ENCODE assay signal across 16 mouse cellular contexts in genomic region chr9:85409974-85410506, GRCm38 (mm10).
A peak's percentile ranks its signal among the peaks of the same experiment; 100 is the strongest.
DNase-seq lines count a peak whose midpoint lies in the region; ATAC-seq and TF ChIP-seq lines count a peak whose summit lies in the region.
"Had no signal": no experiment of that assay in that cellular context is flagged by ENCODE, and none has a peak within 500 bp of the region (broad histone marks: within the 10 kb centered on the region; RNA-seq: fewer than 3 reads in every experiment).

No protein-coding gene starts in this region.

- H3K9me3 ChIP-seq in heart, embryonic 11.5 days (replicated peaks; ENCODE audit: control insufficient read depth, low read length), result no peaks in the 10 kb centered on the region
- no peaks in the 10 kb centered on the region for H3K9me3 ChIP-seq in heart, postnatal 0 days (replicated peaks; ENCODE audit: control insufficient read depth, low read length)
- H3K9me3 ChIP-seq in MEL (replicated peaks; ENCODE audit: insufficient read depth, low read length), result no peaks in the 10 kb centered on the region
- H3K9me3 ChIP-seq: embryonic facial prominence, embryonic 10.5 days; forebrain, embryonic 15.5 days; limb, embryonic 15.5 days; liver, embryonic 15.5 days had no signal

- H3K79me2 ChIP-seq in MEL (ENCODE audit: control insufficient read depth, insufficient read depth, low read length, poor library complexity), result no peaks in the 10 kb centered on the region

- TF ChIP-seq POLR2A in MEL (IDR thresholded peaks at IDR 0.05; ENCODE audit: control insufficient read depth in 1 of 2, insufficient read depth in 1 of 2, low read depth in 1 of 2, low read length in 2 of 2, poor library complexity in 1 of 2), result no peak

- no peak overlapping the region for H3K4me3 ChIP-seq in heart, embryonic 11.5 days (ENCODE audit: low read depth, low read length)
- H3K4me3 ChIP-seq in heart, postnatal 0 days (ENCODE audit: low read depth, low read length), result no peak overlapping the region
- H3K4me3 ChIP-seq in MEL (ENCODE audit: control insufficient read depth in 1 of 2, insufficient read depth in 1 of 2, low read depth in 2 of 2, low read length in 2 of 2), result no peak overlapping the region
- H3K4me3 ChIP-seq: embryonic facial prominence, embryonic 10.5 days; forebrain, embryonic 15.5 days; limb, embryonic 15.5 days; liver, embryonic 15.5 days had no signal

- TF ChIP-seq RAD21 in MEL (IDR thresholded peaks at IDR 0.05; ENCODE audit: low read depth, low read length), result no peak

- 28% methylated on average over 4 of the region's 4 CpGs for WGBS in heart, embryonic 11.5 days (ENCODE audit: insufficient replicate concordance)
- 37% methylated on average over 4 of the region's 4 CpGs for WGBS in heart, postnatal 0 days

- peak overlapping the region; percentile 39 for H3K4me2 ChIP-seq in heart, embryonic 11.5 days
- H3K4me2 ChIP-seq in heart, postnatal 0 days (ENCODE audit: low read depth, low read length), result 0 out of 2 replicates have a peak overlapping the region, but pooled peaks have one; percentile 1
- H3K4me2 ChIP-seq: forebrain, embryonic 15.5 days; midbrain, embryonic 11.5 days had no signal

- H3K27me3 ChIP-seq in heart, embryonic 11.5 days (ENCODE audit: control insufficient read depth, insufficient read depth, low read length), result no peaks in the 10 kb centered on the region
- no peaks in the 10 kb centered on the region for H3K27me3 ChIP-seq in heart, postnatal 0 days (ENCODE audit: control insufficient read depth, insufficient read depth, low read length)
- no peaks in the 10 kb centered on the region for H3K27me3 ChIP-seq in MEL (ENCODE audit: control insufficient read depth in 1 of 2, insufficient read depth in 2 of 2, low read length in 2 of 2)
- H3K27me3 ChIP-seq: forebrain, embryonic 15.5 days; limb, embryonic 15.5 days; liver, embryonic 15.5 days had no signal

- peak overlapping the region; percentile 46 for H3K27ac ChIP-seq in heart, embryonic 11.5 days (ENCODE audit: low read depth, low read length)
- 0 out of 2 replicates have a peak overlapping the region, but pooled peaks have one; percentile 31 for H3K27ac ChIP-seq in heart, postnatal 0 days (ENCODE audit: low read depth)
- no peak overlapping the region for H3K27ac ChIP-seq in MEL (ENCODE audit: control insufficient read depth, low read depth, low read length)
- H3K27ac ChIP-seq: embryonic facial prominence, embryonic 10.5 days; forebrain, embryonic 15.5 days; hindbrain, postnatal 0 days; liver, embryonic 15.5 days; macrophage had no signal

- peaks cover 16% of the 10 kb centered on the region for H3K4me1 ChIP-seq in heart, embryonic 11.5 days (ENCODE audit: control insufficient read depth, insufficient read depth, low read length)
- peaks cover 25% of the 10 kb centered on the region for H3K4me1 ChIP-seq in heart, postnatal 0 days (ENCODE audit: control insufficient read depth, insufficient read depth)
- H3K4me1 ChIP-seq in MEL (ENCODE audit: control insufficient read depth in 1 of 2, insufficient read depth in 2 of 2, low read length in 2 of 2), result peaks cover 0 to 4% of the 10 kb centered on the region in 2 experiments; a peak in 2 of 4 replicates
- H3K4me1 ChIP-seq: embryonic facial prominence, embryonic 10.5 days had no signal

- no peak for DNase-seq in heart, adult 9 months (ENCODE audit: low spot score in 2 of 2)
- no peak for DNase-seq in heart, postnatal 0 days (ENCODE audit: low spot score)
- no peak for DNase-seq in heart, postnatal 4 days
- no peak for DNase-seq in MEL (ENCODE audit: low read depth, low spot score)
- DNase-seq in cerebellum, adult 8-10 months, result no peak
- DNase-seq: thymus, postnatal 36 days had no signal

- H3K9ac ChIP-seq in heart, embryonic 11.5 days (ENCODE audit: low read depth, low read length), result no peak overlapping the region
- no peak overlapping the region for H3K9ac ChIP-seq in heart, postnatal 0 days (replicated peaks; ENCODE audit: low read depth, low read length)
- no peak overlapping the region for H3K9ac ChIP-seq in MEL (ENCODE audit: control insufficient read depth, low read depth, low read length, poor library complexity, severe bottlenecking)
- H3K9ac ChIP-seq: forebrain, embryonic 15.5 days; limb, embryonic 15.5 days; liver, embryonic 15.5 days had no signal

- no peak for TF ChIP-seq EP300 in heart, postnatal 0 days (IDR thresholded peaks at IDR 0.05; ENCODE audit: low read depth)
- peak; percentile 24 to 33; a peak in 1 of 4 replicates for TF ChIP-seq EP300 in MEL (IDR thresholded peaks at IDR 0.05; ENCODE audit: low read depth in 1 of 2, low read length in 2 of 2)

- ATAC-seq in heart, embryonic 11.5 days (replicated peaks; ENCODE audit: insufficient number of reproducible peaks, low FRiP score, low TSS enrichment), result no peak
- no peak for ATAC-seq in heart, postnatal 0 days (ENCODE audit: insufficient read depth, low read depth)
- ATAC-seq in megakaryocyte progenitor cell, adult 5-6 weeks (replicated peaks; ENCODE audit: poor library complexity), result 0 out of 2 replicates have a peak, but pooled peaks have one; percentile 13
- no peak for ATAC-seq in cerebellum, adult (ENCODE audit: insufficient number of reproducible peaks, low FRiP score, low TSS enrichment)

- H3K36me3 ChIP-seq in heart, embryonic 11.5 days (ENCODE audit: control insufficient read depth, insufficient read depth, low read length), result no peaks in the 10 kb centered on the region
- H3K36me3 ChIP-seq in heart, postnatal 0 days (replicated peaks; ENCODE audit: control insufficient read depth, insufficient read depth, low read length), result no peaks in the 10 kb centered on the region
- H3K36me3 ChIP-seq in MEL (ENCODE audit: control insufficient read depth in 1 of 2, insufficient read depth in 2 of 2, low read length in 2 of 2), result peaks cover 0 to 2% of the 10 kb centered on the region in 2 experiments; a peak in 1 of 4 replicates
- H3K36me3 ChIP-seq: embryonic facial prominence, embryonic 10.5 days; forebrain, embryonic 15.5 days; limb, embryonic 15.5 days; liver, embryonic 15.5 days had no signal

- TF ChIP-seq CTCF in heart, postnatal 0 days (IDR thresholded peaks at IDR 0.05; ENCODE audit: low read depth), result no peak
- no peak for TF ChIP-seq CTCF in MEL (IDR thresholded peaks at IDR 0.05 in 2 of 3, conservative IDR thresholded peaks at IDR 0.05 in 1 of 3; ENCODE audit: control insufficient read depth in 1 of 3, insufficient read depth in 1 of 3, low read depth in 2 of 3, low read length in 3 of 3, poor library complexity in 1 of 3, severe bottlenecking in 1 of 3)

TF ChIP-seq in MEL, 35 proteins besides CTCF, POLR2A, EP300 and RAD21:
- TF ChIP-seq TCF12 (IDR thresholded peaks at IDR 0.05; ENCODE audit: low read depth, low read length), result peak; percentile 42; the same call in 1 of the 2 replicates
- no peak for TF ChIP-seq GABPA (IDR thresholded peaks at IDR 0.05; ENCODE audit: low read depth, low read length)
- TF ChIP-seq USF1 (IDR thresholded peaks at IDR 0.05; ENCODE audit: low read depth, low read length), result no peak
- no peak for TF ChIP-seq ETS1 (IDR thresholded peaks at IDR 0.05; ENCODE audit: low read depth, low read length)
- TF ChIP-seq MEF2A (IDR thresholded peaks at IDR 0.05; ENCODE audit: extremely low read depth, insufficient replicate concordance, low read depth, low read length, poor library complexity, severe bottlenecking), result no peak
- TF ChIP-seq GATA1 (IDR thresholded peaks at IDR 0.05; ENCODE audit: low read depth, low read length), result peak; percentile 33; the same call in 1 of the 2 replicates
- no peak for TF ChIP-seq TAL1 (IDR thresholded peaks at IDR 0.05; ENCODE audit: low read length)
- no peak for TF ChIP-seq MAX (IDR thresholded peaks at IDR 0.05; ENCODE audit: low read length)
